Mouse (Mus musculus) bone marrow macrophage, adult 2 months (primary cell): ENCODE results near the gene Pde4dip. TPM values are rescaled to one million over a fixed set of nuclear protein-coding genes. Genes with fewer than 3 reads are reported as not detected.

Experiments
- H3K27ac ChIP-seq: 2 replicates; pipeline ENCODE4 v1.5.1; 2012; ENCODE audit warnings: low read depth, low read length; ENCODE audit not compliant: insufficient read depth
- H3K4me1 ChIP-seq: 2 replicates; pipeline ENCODE4 v1.6.1; 2012; ENCODE audit warnings: low read length; ENCODE audit not compliant: control insufficient read depth, insufficient read depth
- H3K4me3 ChIP-seq: 2 replicates; pipeline ENCODE4 v1.5.1; 2012; ENCODE audit warnings: mild to moderate bottlenecking, low read length, moderate library complexity; ENCODE audit not compliant: insufficient read depth
- CTCF ChIP-seq: IDR thresholded peaks from 2 replicates; pipeline ENCODE4 v1.5.1; 2012; ENCODE audit warnings: low read depth, mild to moderate bottlenecking, low read length, moderate library complexity
- POLR2A ChIP-seq: IDR thresholded peaks from 2 replicates; pipeline ENCODE4 v1.6.1; 2012; ENCODE audit warnings: mild to moderate bottlenecking, low read depth, low read length, borderline replicate concordance
- polyA plus RNA-seq: library from polyadenylated mRNA; stranded (reverse); fragments of >200 nt; gene quantifications from 2 replicates; pipeline ENCODE4 v1.2.4, GENCODE M21; 2012; ENCODE audit not compliant: missing spikeins, insufficient read depth, insufficient read length

Gene Pde4dip
- polyA plus RNA-seq, 1 experiment: 16.6 TPM

DNA sequence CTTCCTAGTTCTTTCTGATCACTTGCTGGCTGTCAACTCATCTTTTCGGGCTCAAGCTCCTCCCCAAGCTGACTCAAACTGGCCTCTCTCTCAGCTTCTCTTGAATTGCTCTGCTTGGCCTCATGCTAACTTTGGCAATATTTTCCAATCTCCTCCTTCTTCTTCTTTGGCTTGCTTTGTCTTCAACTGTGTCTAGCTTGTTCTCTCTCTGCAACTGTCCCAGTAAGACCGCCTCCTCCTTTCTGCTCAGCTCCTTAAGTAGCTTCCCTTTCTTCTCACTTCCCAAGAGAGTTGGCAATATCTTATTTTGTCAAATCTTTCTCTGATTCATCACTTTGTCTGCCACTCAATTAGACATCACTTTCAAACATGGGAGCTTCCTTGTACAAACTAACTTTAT is 36.7 kb downstream of the Pde4dip start:
- H3K4me1 ChIP-seq: no peaks in the 10 kb centered on the region

GRCm38 (mm10) chr3:97847626-97848025 is 40.9 kb downstream of the Pde4dip start:
- Histone ChIP-seq H3K4me1 (no peaks in the 10 kb centered on the region), H3K4me3 (no peak overlapping the region), H3K27ac (no peak overlapping the region)
- no peak for TF ChIP-seq CTCF
- TF ChIP-seq POLR2A: no peak

More for the DNA sequence above, 36.7 kb downstream of the Pde4dip start:
- Histone ChIP-seq H3K27ac (no peak overlapping the region), H3K4me3 (no peak overlapping the region)
- no peak for TF ChIP-seq POLR2A
- TF ChIP-seq CTCF: no peak

DNA sequence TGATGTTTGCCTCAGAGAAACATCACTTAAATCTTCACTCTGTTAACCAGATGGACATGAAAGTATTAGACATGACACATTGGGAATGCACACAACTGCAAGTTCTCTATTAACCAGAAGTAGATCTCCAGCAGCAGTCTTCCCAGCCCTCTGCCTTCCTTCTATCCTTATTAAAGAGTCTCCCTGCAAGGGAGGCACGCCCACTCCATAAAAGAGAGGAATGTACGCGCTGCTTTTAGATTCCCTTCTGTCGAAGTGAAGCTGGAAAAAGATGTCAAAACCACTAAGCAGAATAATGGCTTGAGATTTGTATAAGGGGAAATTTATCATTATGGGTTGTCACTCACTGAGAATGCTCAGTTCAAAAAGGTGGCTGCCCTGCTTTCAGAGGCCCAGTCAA is 42.1 kb downstream of the Pde4dip start:
- no peak overlapping the region for H3K4me3 ChIP-seq
- H3K4me1 ChIP-seq: no peaks in the 10 kb centered on the region
- TF ChIP-seq POLR2A (no peak), CTCF (no peak)
- no peak overlapping the region for H3K27ac ChIP-seq

DNA sequence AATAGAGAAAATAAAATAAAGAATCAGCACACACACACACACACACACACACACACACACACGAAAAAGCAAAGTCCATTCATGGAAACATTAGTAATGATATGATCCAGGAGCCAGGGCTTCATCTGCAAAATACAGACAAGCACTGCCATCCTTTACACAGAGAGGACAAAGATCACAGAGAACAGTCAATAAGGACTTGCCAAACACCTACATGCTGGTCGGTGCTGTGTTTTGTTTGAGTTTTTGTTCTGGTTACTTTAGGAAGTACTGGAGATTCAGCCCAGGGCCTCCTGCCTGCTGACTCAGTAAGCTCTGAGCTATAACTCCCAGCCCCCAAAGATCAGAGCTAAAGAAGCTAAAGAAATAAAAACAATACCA is 43.7 kb downstream of the Pde4dip start:
- no peak overlapping the region for H3K27ac ChIP-seq
- TF ChIP-seq CTCF (no peak), POLR2A (no peak)
- no peak overlapping the region for H3K4me3 ChIP-seq
- no peaks in the 10 kb centered on the region for H3K4me1 ChIP-seq

GRCm38 (mm10) chr3:97844163-97844820 is 44.2 kb downstream of the Pde4dip start:
- TF ChIP-seq POLR2A (no peak), CTCF (no peak)
- Histone ChIP-seq H3K27ac (no peak overlapping the region), H3K4me1 (no peaks in the 10 kb centered on the region)

GRCm38 (mm10) chr3:97842641-97843040 is 45.9 kb downstream of the Pde4dip start:
- Histone ChIP-seq H3K27ac (no peak overlapping the region), H3K4me1 (no peaks in the 10 kb centered on the region), H3K4me3 (no peak overlapping the region)
- TF ChIP-seq CTCF: no peak
- TF ChIP-seq POLR2A: no peak

More at GRCm38 (mm10) chr3:97844163-97844820, 44.2 kb downstream of the Pde4dip start:
- no peak overlapping the region for H3K4me3 ChIP-seq

DNA sequence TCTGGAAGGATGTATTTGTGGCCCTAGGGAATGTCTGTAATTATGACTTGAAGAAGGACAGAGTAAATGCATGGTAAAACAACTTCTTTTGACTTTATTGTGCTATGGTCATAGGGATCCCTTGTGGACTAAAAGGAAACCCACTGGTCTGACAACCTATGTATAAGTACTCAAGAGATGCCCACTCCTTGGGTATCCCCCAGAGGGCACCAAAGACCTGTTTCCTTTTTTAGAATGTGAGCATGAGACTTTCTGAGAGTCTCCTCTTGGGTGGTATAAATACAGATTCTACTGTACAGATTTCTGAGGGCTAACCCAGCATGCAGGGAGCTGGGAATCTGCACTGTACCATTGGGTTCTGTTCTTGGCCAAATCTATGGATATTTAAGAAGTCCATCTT is 48.1 kb downstream of the Pde4dip start:
- no peaks in the 10 kb centered on the region for H3K4me1 ChIP-seq
- H3K27ac ChIP-seq: no peak overlapping the region
- no peak overlapping the region for H3K4me3 ChIP-seq
- TF ChIP-seq CTCF: no peak
- no peak for TF ChIP-seq POLR2A

GRCm38 (mm10) chr3:97835888-97836287 is 52.6 kb downstream of the Pde4dip start:
- Histone ChIP-seq H3K4me1 (peaks cover 4% of the 10 kb centered on the region; the same call in 1 of the 2 replicates), H3K27ac (no peak overlapping the region)
- TF ChIP-seq POLR2A: no peak
- no peak for TF ChIP-seq CTCF

GRCm38 (mm10) chr3:97834625-97835024 is 53.9 kb downstream of the Pde4dip start:
- Histone ChIP-seq H3K4me3 (no peak overlapping the region), H3K4me1 (peaks cover 6% of the 10 kb centered on the region; the same call in 1 of the 2 replicates), H3K27ac (no peak overlapping the region)
- TF ChIP-seq POLR2A (no peak), CTCF (no peak)

More at GRCm38 (mm10) chr3:97835888-97836287, 52.6 kb downstream of the Pde4dip start:
- H3K4me3 ChIP-seq: no peak overlapping the region

DNA sequence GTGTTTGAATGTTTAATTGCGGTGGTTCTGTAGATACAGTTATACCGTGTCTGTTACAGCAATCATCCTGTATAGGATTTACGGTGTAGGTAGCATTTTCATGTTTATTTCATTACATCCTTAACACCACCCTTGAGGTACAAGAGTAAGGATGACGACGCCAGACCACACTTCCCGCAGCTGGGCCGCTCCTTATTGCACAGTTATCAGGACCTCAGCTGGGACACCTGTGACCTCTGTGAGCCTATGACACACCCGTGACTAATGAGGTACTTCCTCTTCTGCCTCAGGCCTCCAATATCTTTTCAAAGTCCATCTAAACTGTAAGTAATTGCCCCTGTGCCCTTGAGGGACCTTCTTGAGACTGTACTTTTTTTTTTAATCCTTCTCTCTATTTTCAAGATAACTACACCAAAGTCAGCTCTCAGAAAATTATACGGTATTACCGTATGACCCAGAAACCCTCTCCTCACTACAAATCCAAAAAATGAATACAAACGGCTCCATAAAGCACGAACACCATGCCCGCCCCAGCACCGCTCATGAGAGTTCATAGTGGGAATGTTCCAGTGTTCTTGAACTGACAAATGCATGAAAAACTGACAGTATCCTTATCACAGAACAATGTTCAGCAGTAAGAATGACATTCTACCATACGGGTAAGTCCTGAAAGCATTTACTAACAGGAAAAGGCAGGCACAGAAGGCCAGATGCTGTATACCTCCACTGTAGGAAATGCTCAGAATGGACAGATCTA is 56.8 kb downstream of the Pde4dip start:
- Histone ChIP-seq H3K27ac (no peak overlapping the region), H3K4me1 (peaks cover 9% of the 10 kb centered on the region; the same call in 1 of the 2 replicates), H3K4me3 (no peak overlapping the region)
- TF ChIP-seq POLR2A (no peak), CTCF (no peak)
